Mouse (Mus musculus) kidney, embryonic 16.5 days (tissue): Measurements from ENCODE around the gene Cyp4v3. TPM values are rescaled to one million over a fixed set of nuclear protein-coding genes. Genes with fewer than 3 reads are reported as not detected.

ENCODE experiments used
- ATAC-seq: fragments of 200-750 bp; cut with Nextera tagmentation; 2 replicates; pipeline ENCODE4 v1.8.0; 2017; ENCODE audit warnings: moderate TSS enrichment; ENCODE audit not compliant: low FRiP score, low TSS enrichment
- H3K27ac ChIP-seq: fragments of 300-500 bp; sonication (generic); 2 replicates; pipeline ENCODE4 v1.5.1; 2014; ENCODE audit warnings: low read length
- H3K27me3 ChIP-seq: fragments of 300-500 bp; sonication (generic); 2 replicates; pipeline ENCODE4 v1.6.1; 2014; ENCODE audit warnings: low read length, control low read depth, mixed read lengths; ENCODE audit not compliant: insufficient read depth
- H3K36me3 ChIP-seq: fragments of 300-500 bp; sonication (generic); 2 replicates; pipeline ENCODE4 v1.6.1; 2014; ENCODE audit warnings: low read length, control low read depth, mixed read lengths; ENCODE audit not compliant: insufficient read depth
- H3K4me1 ChIP-seq: fragments of 300-500 bp; sonication (generic); 2 replicates; pipeline ENCODE4 v1.6.1; 2014; ENCODE audit warnings: low read length, control low read depth, mixed read lengths; ENCODE audit not compliant: insufficient read depth
- H3K4me2 ChIP-seq: fragments of 300-500 bp; sonication (generic); replicated peaks from 2 replicates; pipeline ENCODE4 v1.6.1; 2014; ENCODE audit warnings: low read depth, low read length
- H3K4me3 ChIP-seq: fragments of 300-500 bp; sonication (generic); 2 replicates; pipeline ENCODE4 v1.5.1; 2014; ENCODE audit warnings: mild to moderate bottlenecking, low read length
- H3K9ac ChIP-seq: fragments of 300-500 bp; sonication (generic); replicated peaks from 2 replicates; pipeline ENCODE4 v1.6.1; 2014; ENCODE audit warnings: low read length
- H3K9me3 ChIP-seq: fragments of 300-500 bp; sonication (generic); 2 replicates; pipeline ENCODE4 v1.6.1; 2016; ENCODE audit warnings: low read length, control low read depth
- WGBS: fragments of 180-500 bp; shearing (Covaris S2); extraction: QIAGEN DNeasy Blood & Tissue Kit; methylation state at CpG from one replicate; pipeline ENCODE4 v1.1.7; 2014; 5-methylcytosine and 5-hydroxymethylcytosine counted together
- polyA plus RNA-seq: library from polyadenylated mRNA; unstranded; fragments of >200 nt; fragmentation: Nextera tagmentation; extraction: Ambion mirVana; gene quantifications from 2 replicates; pipeline ENCODE4 v1.2.1, GENCODE M21; 2015

The Cyp4v3 gene
- polyA plus RNA-seq, 1 experiment from 2014 or later = 1.6 TPM

GRCm38 (mm10) chr8:45291790-45292189, 41.2 kb downstream of the Cyp4v3 start:
- Histone ChIP-seq H3K9ac (no peak overlapping the region), H3K4me1 (no peaks in the 10 kb centered on the region), H3K4me3 (no peak overlapping the region), H3K36me3 (no peaks in the 10 kb centered on the region), H3K27ac (no peak overlapping the region), H3K4me2 (no peak overlapping the region), H3K9me3 (no peaks in the 10 kb centered on the region), H3K27me3 (no peaks in the 10 kb centered on the region)
- no peak for ATAC-seq
- WGBS = 92% methylated on average over 2 of the region's 2 CpGs

- Histone ChIP-seq H3K4me2 (no peak overlapping the region), H3K4me3 (no peak overlapping the region), H3K27ac (no peak overlapping the region), H3K9me3 (no peaks in the 10 kb centered on the region), H3K27me3 (no peaks in the 10 kb centered on the region), H3K36me3 (no peaks in the 10 kb centered on the region), H3K4me1 (no peaks in the 10 kb centered on the region), H3K9ac (no peak overlapping the region)
- 74% methylated on average over 8 of the region's 8 CpGs for WGBS
- no peak for ATAC-seq
Observed at GRCm38 (mm10) chr8:45281630-45282029, 51.4 kb downstream of the Cyp4v3 start.

GRCm38 (mm10) chr8:45277453-45277852, 55.6 kb downstream of the Cyp4v3 start:
- no peaks in the 10 kb centered on the region for H3K9me3 ChIP-seq
- H3K27me3 ChIP-seq = no peaks in the 10 kb centered on the region
- no peak overlapping the region for H3K4me3 ChIP-seq
- 59% methylated on average over 3 of the region's 3 CpGs for WGBS
- no peak overlapping the region for H3K9ac ChIP-seq
- no peak for ATAC-seq
- no peak overlapping the region for H3K4me2 ChIP-seq
- no peak overlapping the region for H3K27ac ChIP-seq
- no peaks in the 10 kb centered on the region for H3K4me1 ChIP-seq
- H3K36me3 ChIP-seq = no peaks in the 10 kb centered on the region

- Histone ChIP-seq H3K4me3 (no peak overlapping the region), H3K9me3 (no peaks in the 10 kb centered on the region), H3K27me3 (no peaks in the 10 kb centered on the region), H3K36me3 (no peaks in the 10 kb centered on the region), H3K27ac (no peak overlapping the region), H3K4me1 (no peaks in the 10 kb centered on the region), H3K4me2 (no peak overlapping the region), H3K9ac (no peak overlapping the region)
- ATAC-seq = no peak
- WGBS = 88% methylated on average over 4 of the region's 4 CpGs
Observed at GRCm38 (mm10) chr8:45274317-45274716, 58.7 kb downstream of the Cyp4v3 start.

- no peaks in the 10 kb centered on the region for H3K4me1 ChIP-seq
- H3K27me3 ChIP-seq = no peaks in the 10 kb centered on the region
- no peak for ATAC-seq
Observed at GRCm38 (mm10) chr8:45269056-45269455, 64.0 kb downstream of the Cyp4v3 start.

GRCm38 (mm10) chr8:45268485-45268884, 64.5 kb downstream of the Cyp4v3 start:
- H3K4me3 ChIP-seq = no peak overlapping the region
- H3K9ac ChIP-seq = no peak overlapping the region
- ATAC-seq = no peak
- no peaks in the 10 kb centered on the region; the same call in 1 of the 2 replicates for H3K9me3 ChIP-seq
- H3K27ac ChIP-seq = no peak overlapping the region
- H3K36me3 ChIP-seq = no peaks in the 10 kb centered on the region
- no peak overlapping the region for H3K4me2 ChIP-seq
- no peaks in the 10 kb centered on the region for H3K27me3 ChIP-seq
- H3K4me1 ChIP-seq = no peaks in the 10 kb centered on the region

More at GRCm38 (mm10) chr8:45269056-45269455, 64.0 kb downstream of the Cyp4v3 start:
- Histone ChIP-seq H3K4me3 (no peak overlapping the region), H3K4me2 (no peak overlapping the region), H3K36me3 (no peaks in the 10 kb centered on the region), H3K27ac (no peak overlapping the region), H3K9me3 (no peaks in the 10 kb centered on the region; the same call in 1 of the 2 replicates), H3K9ac (no peak overlapping the region)

- Histone ChIP-seq H3K27ac (no peak overlapping the region), H3K9me3 (no peaks in the 10 kb centered on the region; the same call in 1 of the 2 replicates), H3K27me3 (no peaks in the 10 kb centered on the region), H3K4me1 (no peaks in the 10 kb centered on the region), H3K36me3 (no peaks in the 10 kb centered on the region), H3K9ac (no peak overlapping the region), H3K4me2 (no peak overlapping the region), H3K4me3 (no peak overlapping the region)
- WGBS = 64% methylated on average over 4 of the region's 4 CpGs
- no peak for ATAC-seq
Observed at GRCm38 (mm10) chr8:45267611-45268391, 65.2 kb downstream of the Cyp4v3 start.

- ATAC-seq = no peak
Observed at GRCm38 (mm10) chr8:45266993-45267392, 66.0 kb downstream of the Cyp4v3 start.

GRCm38 (mm10) chr8:45264918-45265317, 68.1 kb downstream of the Cyp4v3 start:
- 83% methylated on average over 4 of the region's 4 CpGs for WGBS
- ATAC-seq = no peak

More at GRCm38 (mm10) chr8:45266993-45267392, 66.0 kb downstream of the Cyp4v3 start:
- Histone ChIP-seq H3K9ac (no peak overlapping the region), H3K36me3 (no peaks in the 10 kb centered on the region), H3K4me3 (no peak overlapping the region), H3K27ac (no peak overlapping the region), H3K27me3 (no peaks in the 10 kb centered on the region), H3K9me3 (no peaks in the 10 kb centered on the region; the same call in 1 of the 2 replicates), H3K4me1 (no peaks in the 10 kb centered on the region), H3K4me2 (no peak overlapping the region)
- WGBS = 82% methylated on average over 8 of the region's 8 CpGs

GRCm38 (mm10) chr8:45262851-45263250, 70.2 kb downstream of the Cyp4v3 start:
- H3K9ac ChIP-seq = no peak overlapping the region
- H3K9me3 ChIP-seq = no peaks in the 10 kb centered on the region; the same call in 1 of the 2 replicates

More at GRCm38 (mm10) chr8:45264918-45265317, 68.1 kb downstream of the Cyp4v3 start:
- Histone ChIP-seq H3K4me1 (no peaks in the 10 kb centered on the region), H3K4me3 (no peak overlapping the region), H3K27ac (no peak overlapping the region), H3K9ac (no peak overlapping the region), H3K27me3 (no peaks in the 10 kb centered on the region), H3K4me2 (no peak overlapping the region), H3K36me3 (no peaks in the 10 kb centered on the region), H3K9me3 (no peaks in the 10 kb centered on the region; the same call in 1 of the 2 replicates)

More at GRCm38 (mm10) chr8:45262851-45263250, 70.2 kb downstream of the Cyp4v3 start:
- no peak overlapping the region for H3K4me3 ChIP-seq
- H3K36me3 ChIP-seq = no peaks in the 10 kb centered on the region
- no peak overlapping the region for H3K27ac ChIP-seq
- 91% methylated on average over 3 of the region's 3 CpGs for WGBS
- ATAC-seq = no peak
- no peak overlapping the region for H3K4me2 ChIP-seq
- no peaks in the 10 kb centered on the region for H3K4me1 ChIP-seq
- H3K27me3 ChIP-seq = no peaks in the 10 kb centered on the region
